Mouse (Mus musculus): ENCODE data around the gene Smpdl3b. TPM values are rescaled to one million over a fixed set of nuclear protein-coding genes. Genes with fewer than 3 reads are reported as not detected.
A peak's percentile ranks its signal among the peaks of the same experiment; 100 is the strongest.

The Smpdl3b gene
- polyA plus RNA-seq, 1 experiment from 2014 or later, result 4.4 TPM

DNA sequence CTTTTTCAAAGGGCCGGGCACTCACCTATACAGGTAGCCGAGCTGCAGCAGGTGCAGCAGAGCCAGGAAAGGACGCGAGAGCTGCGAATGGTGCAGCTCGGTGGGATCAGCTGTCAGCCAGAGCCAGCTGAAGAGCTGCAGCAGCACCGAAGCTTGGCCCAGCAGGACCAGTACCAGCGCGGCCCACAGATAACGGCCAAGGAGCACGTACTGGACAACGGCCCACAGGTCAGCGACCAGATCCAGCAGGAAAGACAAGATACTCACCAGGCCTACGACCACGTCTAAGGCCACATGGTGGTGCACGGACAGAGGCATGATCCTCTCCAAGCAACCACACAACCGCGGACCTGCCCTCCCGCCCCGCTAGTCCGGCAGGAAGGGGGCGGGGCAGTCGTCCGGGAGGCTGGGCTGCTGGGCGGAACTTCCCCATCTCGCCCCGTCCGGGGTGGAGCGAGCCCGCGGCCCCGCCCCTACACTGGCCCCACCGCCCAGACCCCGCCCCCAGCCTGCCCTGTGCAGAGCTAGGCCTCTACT, 24.8 kb downstream of the Smpdl3b start, which contains the start of gene Xkr8:
TSS of gene Xkr8 (minus strand) at position 399 of the 537 bp plus-strand sequence.
- peak; percentile 95 for ATAC-seq (ENCODE audit: insufficient number of reproducible peaks, insufficient read depth, low FRiP score, low read depth)

DNA sequence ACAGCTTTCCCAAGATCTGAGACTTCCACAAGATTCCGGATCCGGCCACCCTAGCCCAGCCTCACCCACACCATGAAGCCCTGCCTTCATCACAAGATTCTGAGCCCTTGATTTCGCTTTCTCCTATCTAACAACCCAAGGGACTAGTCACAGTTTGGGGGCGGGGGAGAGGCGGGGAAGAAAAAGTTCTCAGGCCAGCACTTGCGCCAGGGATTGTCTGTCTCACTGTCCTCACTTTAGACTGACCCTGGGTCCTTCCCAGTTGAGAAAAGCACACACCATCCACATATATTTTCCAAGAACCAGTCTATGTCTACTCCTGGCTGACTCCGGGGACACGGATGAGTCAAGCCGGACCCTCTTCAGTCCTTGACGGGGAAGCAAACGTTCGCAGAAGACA, 25.4 kb downstream of the Smpdl3b start:
- peak overlapping the region; percentile 97 for H3K4me2 ChIP-seq (ENCODE audit: low read length)
- H3K27ac ChIP-seq (replicated peaks in 1 of 2; ENCODE audit: control insufficient read depth in 1 of 2, insufficient read depth in 1 of 2, low read depth in 2 of 2, low read length in 2 of 2), result no peak overlapping the region
- H3K27me3 ChIP-seq (ENCODE audit: control insufficient read depth, insufficient read depth, low read length), result no peaks in the 10 kb centered on the region
- WGBS, result 40% methylated on average over 12 of the region's 12 CpGs
- peaks cover 0 to 7% of the 10 kb centered on the region in 2 experiments; a peak in 1 of 4 replicates for H3K4me1 ChIP-seq (ENCODE audit: control insufficient read depth in 2 of 2, insufficient read depth in 2 of 2, low read length in 2 of 2)
- ATAC-seq (ENCODE audit: insufficient number of reproducible peaks, insufficient read depth, low FRiP score, low read depth), result no peak
- no peaks in the 10 kb centered on the region for H3K9me3 ChIP-seq (ENCODE audit: control insufficient read depth, low read length)
- peak overlapping the region; percentile 74 for H3K9ac ChIP-seq (ENCODE audit: low read length)
- H3K4me3 ChIP-seq (ENCODE audit: control insufficient read depth in 1 of 2, insufficient read depth in 1 of 2, low read depth in 1 of 2, low read length in 2 of 2), result peak overlapping the region; percentile 46 to 58
- 0 out of 2 replicates have a peak, but pooled peaks cover 9% of the 10 kb centered on the region for H3K36me3 ChIP-seq (ENCODE audit: control insufficient read depth, insufficient read depth, low read length)

More for the DNA sequence above, 24.8 kb downstream of the Smpdl3b start, which contains the start of gene Xkr8:
- H3K9ac ChIP-seq (ENCODE audit: low read length), result peak within 1 kb of the TSS; percentile 74
- no peaks in the 10 kb centered on the region for H3K9me3 ChIP-seq (ENCODE audit: control insufficient read depth, low read length)
- no peaks in the 10 kb centered on the region for H3K27me3 ChIP-seq (ENCODE audit: control insufficient read depth, insufficient read depth, low read length)
- 0 out of 2 replicates have a peak, but pooled peaks cover 4% of the 10 kb centered on the region for H3K36me3 ChIP-seq (ENCODE audit: control insufficient read depth, insufficient read depth, low read length)
- peak within 1 kb of the TSS; percentile 46 to 58 for H3K4me3 ChIP-seq (ENCODE audit: control insufficient read depth in 1 of 2, insufficient read depth in 1 of 2, low read depth in 1 of 2, low read length in 2 of 2)
- no peak within 1 kb of the TSS for H3K27ac ChIP-seq (replicated peaks in 1 of 2; ENCODE audit: control insufficient read depth in 1 of 2, insufficient read depth in 1 of 2, low read depth in 2 of 2, low read length in 2 of 2)
- peak within 1 kb of the TSS; percentile 97 for H3K4me2 ChIP-seq (ENCODE audit: low read length)
- H3K4me1 ChIP-seq (ENCODE audit: control insufficient read depth in 2 of 2, insufficient read depth in 2 of 2, low read length in 2 of 2), result peaks cover 0 to 7% of the 10 kb centered on the region in 2 experiments; a peak in 1 of 4 replicates
- 2% methylated on average over 34 of the region's 34 CpGs for WGBS

DNA sequence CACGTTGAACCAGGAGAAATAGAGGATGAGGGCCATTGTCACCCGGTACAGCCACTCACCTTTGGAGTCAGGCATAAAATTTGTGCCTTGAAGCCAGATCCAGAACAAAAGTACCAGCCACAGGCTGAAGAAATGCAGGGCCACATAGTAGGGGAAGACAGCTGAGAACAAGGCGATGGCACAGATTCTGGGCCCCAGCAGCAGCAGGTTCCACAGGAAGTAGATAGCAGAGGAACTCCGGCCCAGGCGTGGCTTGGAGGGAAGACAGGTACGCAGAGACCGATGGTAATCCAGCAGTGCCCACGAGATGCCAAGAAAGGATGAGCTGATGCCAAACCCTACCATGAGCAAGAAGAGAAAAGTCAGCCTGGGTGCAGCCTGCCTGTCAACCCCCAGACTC, 28.8 kb downstream of the Smpdl3b start:
- H3K4me1 ChIP-seq (ENCODE audit: control insufficient read depth in 2 of 2, insufficient read depth in 2 of 2, low read length in 2 of 2), result peaks cover 0 to 13% of the 10 kb centered on the region in 2 experiments; a peak in 2 of 4 replicates
- peaks cover 17% of the 10 kb centered on the region for H3K36me3 ChIP-seq (ENCODE audit: control insufficient read depth, insufficient read depth, low read length)
- no peaks in the 10 kb centered on the region for H3K27me3 ChIP-seq (ENCODE audit: control insufficient read depth, insufficient read depth, low read length)
- H3K9me3 ChIP-seq (ENCODE audit: control insufficient read depth, low read length), result no peaks in the 10 kb centered on the region
- 81% methylated on average over 8 of the region's 8 CpGs for WGBS
- no peak for ATAC-seq (ENCODE audit: insufficient number of reproducible peaks, insufficient read depth, low FRiP score, low read depth)
- no peak overlapping the region for H3K27ac ChIP-seq (replicated peaks in 1 of 2; ENCODE audit: control insufficient read depth in 1 of 2, insufficient read depth in 1 of 2, low read depth in 2 of 2, low read length in 2 of 2)
- no peak overlapping the region for H3K9ac ChIP-seq (ENCODE audit: low read length)
- H3K4me3 ChIP-seq (ENCODE audit: control insufficient read depth in 1 of 2, insufficient read depth in 1 of 2, low read depth in 1 of 2, low read length in 2 of 2), result no peak overlapping the region
- no peak overlapping the region for H3K4me2 ChIP-seq (ENCODE audit: low read length)

DNA sequence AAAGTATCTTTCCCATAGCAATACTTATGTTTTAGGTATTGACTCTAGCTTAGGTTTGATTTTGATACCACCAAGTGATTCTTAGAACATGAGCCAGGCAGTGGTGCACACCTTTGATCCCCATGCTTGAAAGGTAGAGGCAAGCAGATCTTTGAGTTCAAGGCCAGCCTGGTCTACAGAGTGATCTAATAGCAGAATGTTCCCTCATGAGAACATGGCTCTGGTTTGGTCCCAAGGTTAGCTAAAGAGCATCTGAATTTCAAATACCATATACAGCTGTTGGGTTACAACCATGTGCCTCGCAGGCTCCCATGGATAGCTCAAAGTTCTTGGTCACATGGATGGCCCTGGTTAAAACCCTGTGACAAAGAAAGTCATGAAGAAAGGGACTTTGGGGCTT, 38.8 kb downstream of the Smpdl3b start:
- WGBS, result 92% methylated on average over 1 of the region's 1 CpGs
- no peak overlapping the region for H3K27ac ChIP-seq (replicated peaks in 1 of 2; ENCODE audit: control insufficient read depth in 1 of 2, insufficient read depth in 1 of 2, low read depth in 2 of 2, low read length in 2 of 2)
- no peak overlapping the region for H3K4me2 ChIP-seq (ENCODE audit: low read length)
- H3K9ac ChIP-seq (ENCODE audit: low read length), result no peak overlapping the region
- H3K27me3 ChIP-seq (ENCODE audit: control insufficient read depth, insufficient read depth, low read length), result no peaks in the 10 kb centered on the region
- H3K4me3 ChIP-seq (ENCODE audit: control insufficient read depth in 1 of 2, insufficient read depth in 1 of 2, low read depth in 1 of 2, low read length in 2 of 2), result no peak overlapping the region
- ATAC-seq (ENCODE audit: insufficient number of reproducible peaks, insufficient read depth, low FRiP score, low read depth), result no peak
- no peaks in the 10 kb centered on the region for H3K4me1 ChIP-seq (ENCODE audit: control insufficient read depth in 2 of 2, insufficient read depth in 2 of 2, low read length in 2 of 2)
- peaks cover 76% of the 10 kb centered on the region for H3K36me3 ChIP-seq (ENCODE audit: control insufficient read depth, insufficient read depth, low read length)
- no peaks in the 10 kb centered on the region for H3K9me3 ChIP-seq (ENCODE audit: control insufficient read depth, low read length)

DNA sequence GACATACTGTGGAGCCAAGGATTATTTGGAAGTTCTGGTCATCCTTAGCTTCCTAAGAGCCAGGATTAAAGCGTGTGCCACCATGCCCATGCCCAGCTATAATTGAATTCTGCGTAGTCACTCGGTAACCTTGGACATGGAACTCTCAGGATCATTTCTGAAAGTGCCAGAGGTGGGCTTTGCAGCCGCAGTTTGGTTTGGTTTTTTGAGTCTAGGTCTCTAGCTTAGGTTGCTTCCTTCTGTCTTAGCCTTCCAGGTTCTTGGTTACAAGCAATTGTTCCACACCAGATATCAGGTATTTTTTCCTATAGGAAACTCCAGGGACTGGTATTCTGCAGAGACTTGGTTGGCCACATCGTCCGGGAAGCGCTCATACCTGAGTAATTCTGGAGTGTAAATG, 43.9 kb downstream of the Smpdl3b start:
- Histone ChIP-seq H3K9ac (ENCODE audit: low read length) (no peak overlapping the region), H3K9me3 (ENCODE audit: control insufficient read depth, low read length) (no peaks in the 10 kb centered on the region), H3K27me3 (ENCODE audit: control insufficient read depth, insufficient read depth, low read length) (no peaks in the 10 kb centered on the region), H3K36me3 (ENCODE audit: control insufficient read depth, insufficient read depth, low read length) (peaks cover 75% of the 10 kb centered on the region), H3K4me2 (ENCODE audit: low read length) (no peak overlapping the region), H3K4me1 (ENCODE audit: control insufficient read depth in 2 of 2, insufficient read depth in 2 of 2, low read length in 2 of 2) (no peaks in the 10 kb centered on the region), H3K4me3 (ENCODE audit: control insufficient read depth in 1 of 2, insufficient read depth in 1 of 2, low read depth in 1 of 2, low read length in 2 of 2) (no peak overlapping the region), H3K27ac (replicated peaks in 1 of 2; ENCODE audit: control insufficient read depth in 1 of 2, insufficient read depth in 1 of 2, low read depth in 2 of 2, low read length in 2 of 2) (no peak overlapping the region)
- 94% methylated on average over 7 of the region's 7 CpGs for WGBS
- no peak for ATAC-seq (ENCODE audit: insufficient number of reproducible peaks, insufficient read depth, low FRiP score, low read depth)

DNA sequence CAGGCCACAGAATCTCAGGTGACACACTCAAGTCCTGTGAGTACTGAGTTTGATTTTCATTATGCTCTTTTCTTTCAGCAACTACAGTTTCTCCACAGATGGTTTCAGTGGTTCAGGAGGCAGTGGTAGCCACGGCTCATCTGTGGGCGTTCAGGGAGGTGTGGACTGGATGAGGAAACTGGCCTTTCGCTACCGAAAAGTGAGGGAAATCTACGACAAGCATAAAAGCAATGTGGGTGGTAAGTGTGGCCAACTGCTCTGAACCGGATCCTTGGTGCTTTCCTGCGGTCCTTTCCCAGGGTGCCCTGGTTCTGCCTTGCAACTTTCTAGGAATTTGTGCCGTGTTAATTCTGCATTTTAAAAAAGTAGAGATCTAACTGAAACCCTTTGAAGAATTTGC, 50.2 kb downstream of the Smpdl3b start:
- no peaks in the 10 kb centered on the region for H3K9me3 ChIP-seq (ENCODE audit: control insufficient read depth, low read length)
- peaks cover 95% of the 10 kb centered on the region for H3K36me3 ChIP-seq (ENCODE audit: control insufficient read depth, insufficient read depth, low read length)
- no peaks in the 10 kb centered on the region for H3K27me3 ChIP-seq (ENCODE audit: control insufficient read depth, insufficient read depth, low read length)
- no peak overlapping the region for H3K4me3 ChIP-seq (ENCODE audit: control insufficient read depth in 1 of 2, insufficient read depth in 1 of 2, low read depth in 1 of 2, low read length in 2 of 2)
- no peaks in the 10 kb centered on the region for H3K4me1 ChIP-seq (ENCODE audit: control insufficient read depth in 2 of 2, insufficient read depth in 2 of 2, low read length in 2 of 2)
- WGBS, result 95% methylated on average over 8 of the region's 8 CpGs
- H3K9ac ChIP-seq (ENCODE audit: low read length), result no peak overlapping the region
- no peak for ATAC-seq (ENCODE audit: insufficient number of reproducible peaks, insufficient read depth, low FRiP score, low read depth)
- H3K4me2 ChIP-seq (ENCODE audit: low read length), result no peak overlapping the region
- H3K27ac ChIP-seq (replicated peaks in 1 of 2; ENCODE audit: control insufficient read depth in 1 of 2, insufficient read depth in 1 of 2, low read depth in 2 of 2, low read length in 2 of 2), result no peak overlapping the region

DNA sequence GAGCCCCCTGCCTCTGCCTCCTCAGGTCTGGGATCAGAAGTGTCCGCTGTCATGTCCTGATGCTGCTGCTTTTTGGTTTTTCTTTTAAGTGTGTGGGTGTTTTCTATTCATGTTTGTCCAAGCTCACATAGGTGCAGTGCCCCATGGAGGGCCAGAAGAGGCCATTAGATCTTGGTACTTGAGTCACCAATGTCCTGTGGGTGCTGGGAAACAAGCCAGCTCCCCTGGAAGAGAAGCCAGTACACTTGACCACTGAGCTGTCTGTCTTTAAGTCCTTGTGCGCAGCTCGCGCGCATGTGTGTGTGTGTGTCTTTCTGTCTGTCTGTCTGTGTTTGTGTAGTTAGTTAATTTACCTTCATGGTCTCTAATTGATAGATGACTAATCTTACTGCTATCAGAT, 55.0 kb downstream of the Smpdl3b start:
- Histone ChIP-seq H3K4me3 (ENCODE audit: control insufficient read depth in 1 of 2, insufficient read depth in 1 of 2, low read depth in 1 of 2, low read length in 2 of 2) (no peak overlapping the region), H3K4me1 (ENCODE audit: control insufficient read depth in 2 of 2, insufficient read depth in 2 of 2, low read length in 2 of 2) (no peaks in the 10 kb centered on the region), H3K27me3 (ENCODE audit: control insufficient read depth, insufficient read depth, low read length) (no peaks in the 10 kb centered on the region), H3K4me2 (ENCODE audit: low read length) (no peak overlapping the region), H3K36me3 (ENCODE audit: control insufficient read depth, insufficient read depth, low read length) (peaks cover 96% of the 10 kb centered on the region), H3K27ac (replicated peaks in 1 of 2; ENCODE audit: control insufficient read depth in 1 of 2, insufficient read depth in 1 of 2, low read depth in 2 of 2, low read length in 2 of 2) (no peak overlapping the region), H3K9ac (ENCODE audit: low read length) (no peak overlapping the region), H3K9me3 (ENCODE audit: control insufficient read depth, low read length) (no peaks in the 10 kb centered on the region)
- ATAC-seq (ENCODE audit: insufficient number of reproducible peaks, insufficient read depth, low FRiP score, low read depth), result no peak
- WGBS, result 96% methylated on average over 5 of the region's 5 CpGs

DNA sequence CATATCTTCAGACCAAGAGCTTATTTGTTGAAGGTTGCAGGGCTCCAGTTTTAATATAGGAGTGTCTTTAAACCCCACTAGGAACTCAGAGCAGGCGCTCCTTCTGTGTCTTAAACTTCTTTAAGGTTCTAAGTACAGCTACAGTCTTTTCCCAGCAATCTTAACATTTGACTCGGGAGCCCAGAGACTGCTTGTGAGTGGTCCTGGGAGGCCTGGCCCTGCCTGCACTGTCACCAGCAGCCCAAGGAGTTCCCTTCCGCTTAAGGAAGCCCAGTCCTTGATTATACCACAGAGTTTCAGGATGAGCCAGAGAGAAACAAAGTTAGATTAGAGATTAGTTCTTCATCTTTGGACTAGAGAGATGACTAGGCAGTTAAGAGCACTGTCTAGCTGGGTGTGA, 63.7 kb downstream of the Smpdl3b start:
- Histone ChIP-seq H3K4me3 (ENCODE audit: control insufficient read depth in 1 of 2, insufficient read depth in 1 of 2, low read depth in 1 of 2, low read length in 2 of 2) (no peak overlapping the region), H3K9me3 (ENCODE audit: control insufficient read depth, low read length) (no peaks in the 10 kb centered on the region), H3K4me1 (ENCODE audit: control insufficient read depth in 2 of 2, insufficient read depth in 2 of 2, low read length in 2 of 2) (no peaks in the 10 kb centered on the region), H3K27ac (replicated peaks in 1 of 2; ENCODE audit: control insufficient read depth in 1 of 2, insufficient read depth in 1 of 2, low read depth in 2 of 2, low read length in 2 of 2) (no peak overlapping the region), H3K9ac (ENCODE audit: low read length) (no peak overlapping the region), H3K4me2 (ENCODE audit: low read length) (no peak overlapping the region), H3K27me3 (ENCODE audit: control insufficient read depth, insufficient read depth, low read length) (no peaks in the 10 kb centered on the region), H3K36me3 (ENCODE audit: control insufficient read depth, insufficient read depth, low read length) (peaks cover 76% of the 10 kb centered on the region)
- no peak for ATAC-seq (ENCODE audit: insufficient number of reproducible peaks, insufficient read depth, low FRiP score, low read depth)
- 93% methylated on average over 3 of the region's 3 CpGs for WGBS
